Mouse (Mus musculus) spleen, adult 2 months (tissue): Measurements from ENCODE around the gene Mrpl52. TPM values are rescaled to one million over a fixed set of nuclear protein-coding genes. Genes with fewer than 3 reads are reported as not detected.

Source experiments
- DNase-seq, 2 experiments: peaks; one replicate each; pipeline versions ENCODE4 v3.0.0 to v3.0.0-alpha.2; 2012 to 2021; ENCODE audit warnings: low spot score in 2 of 2, low read depth in 1 of 2
- H3K27ac ChIP-seq: fragments of 200-500 bp; 2 replicates; pipeline ENCODE4 v1.5.1; 2012; ENCODE audit warnings: low read length, inconsistent platforms; ENCODE audit not compliant: insufficient read depth
- H3K27me3 ChIP-seq: fragments of 200-500 bp; 2 replicates; pipeline ENCODE4 v1.6.1; 2012; ENCODE audit warnings: mild to moderate bottlenecking, moderate library complexity, low read length, inconsistent platforms; ENCODE audit not compliant: control insufficient read depth, insufficient read depth
- H3K36me3 ChIP-seq: fragments of 200-500 bp; 2 replicates; pipeline ENCODE4 v1.6.1; 2012; ENCODE audit warnings: mild to moderate bottlenecking, low read length, inconsistent platforms; ENCODE audit not compliant: control insufficient read depth, insufficient read depth
- H3K4me1 ChIP-seq: fragments of 200-500 bp; 2 replicates; pipeline ENCODE4 v1.6.1; 2011; ENCODE audit warnings: inconsistent platforms; ENCODE audit not compliant: control insufficient read depth, insufficient read depth, insufficient read length
- H3K4me3 ChIP-seq: fragments of 200-500 bp; 2 replicates; pipeline ENCODE4 v1.5.1; 2011; ENCODE audit warnings: mild to moderate bottlenecking, inconsistent platforms; ENCODE audit not compliant: insufficient read depth, insufficient read length; ENCODE audit errors: extremely low read depth
- CTCF ChIP-seq: fragments of 200-500 bp; IDR thresholded peaks from 2 replicates; pipeline ENCODE4 v1.5.1; 2011; ENCODE audit warnings: mild to moderate bottlenecking, inconsistent platforms; ENCODE audit not compliant: insufficient read depth, insufficient read length, insufficient replicate concordance; ENCODE audit errors: extremely low read depth
- POLR2A ChIP-seq: fragments of 200-500 bp; IDR thresholded peaks from 2 replicates; pipeline ENCODE4 v1.6.1; 2011; ENCODE audit warnings: low read depth, low read length, inconsistent platforms
- WGBS: fragments of 180-500 bp; shearing (Covaris S2); methylation state at CpG from one replicate; pipeline ENCODE4 v1.1.7; 2018; 5-methylcytosine and 5-hydroxymethylcytosine counted together
- polyA plus RNA-seq: library from polyadenylated mRNA; depleted of rRNA; stranded (reverse); fragments of >200 nt; gene quantifications from 2 replicates; pipeline ENCODE4 v1.2.3, GENCODE M21; 2012

Gene Mrpl52
- polyA plus RNA-seq, 1 experiment, result 393 TPM

DNA sequence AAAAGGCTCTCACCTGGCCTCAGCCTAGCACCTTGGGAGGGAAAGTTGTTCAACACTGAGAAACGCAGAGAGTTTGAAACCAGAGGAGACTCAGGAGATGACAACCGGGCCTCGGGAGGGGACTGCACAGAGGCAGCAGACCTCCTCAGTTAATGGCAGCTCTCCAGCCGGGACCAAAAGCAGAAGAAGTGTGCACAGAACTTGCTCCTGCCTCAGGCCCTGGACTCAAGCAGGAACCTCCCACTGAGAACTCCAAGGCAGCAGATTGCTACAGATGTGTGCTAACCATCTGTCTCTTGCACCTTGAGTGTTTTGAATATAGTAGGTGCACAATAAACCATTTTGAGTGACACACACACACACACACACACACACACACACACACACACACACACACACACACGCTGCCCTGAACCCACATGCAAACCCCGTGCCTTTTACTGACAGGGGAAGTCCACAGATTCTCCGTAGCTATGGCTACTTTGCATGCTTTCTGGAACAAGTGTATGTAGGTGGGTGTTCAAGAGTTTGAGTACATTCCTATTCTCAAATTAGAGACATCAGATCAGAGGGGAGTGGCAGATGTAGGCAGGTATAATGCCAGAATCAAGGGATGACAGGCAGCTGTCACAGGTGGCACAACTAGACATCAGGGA is 28.7 kb upstream of the Mrpl52 start:
- peak in 1 of 2 experiments; percentile 29 for DNase-seq
- Histone ChIP-seq H3K27ac (peak overlapping the region; percentile 5; the same call in 1 of the 2 replicates), H3K4me1 (peaks cover 4% of the 10 kb centered on the region; the same call in 1 of the 2 replicates), H3K4me3 (no peak overlapping the region), H3K27me3 (no peaks in the 10 kb centered on the region), H3K36me3 (no peaks in the 10 kb centered on the region)
- no peak for TF ChIP-seq CTCF
- no peak for TF ChIP-seq POLR2A
- WGBS, result 46% methylated on average over 7 of the region's 7 CpGs

DNA sequence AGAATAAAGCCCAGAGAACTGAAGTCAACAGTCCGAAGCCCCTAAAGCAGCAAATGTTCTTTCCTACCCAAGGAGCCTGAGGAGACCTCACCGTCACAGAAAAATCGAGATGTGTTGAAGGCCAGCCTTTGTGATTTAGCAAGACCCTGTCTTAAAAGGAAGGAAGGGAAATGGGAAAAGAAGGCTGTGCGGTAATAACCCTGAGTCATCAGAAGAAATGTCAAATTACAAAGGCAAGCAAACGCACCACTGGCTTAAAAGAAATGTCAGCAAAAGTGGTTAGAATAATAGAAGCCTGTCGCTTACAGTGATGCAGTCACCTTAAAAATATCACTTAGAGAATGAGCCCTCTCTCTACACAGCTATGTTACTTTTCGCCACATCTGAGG is 28.2 kb upstream of the Mrpl52 start:
- DNase-seq, result no peak
- H3K36me3 ChIP-seq, result no peaks in the 10 kb centered on the region
- peaks cover 4% of the 10 kb centered on the region; the same call in 1 of the 2 replicates for H3K4me1 ChIP-seq
- no peak overlapping the region for H3K4me3 ChIP-seq
- TF ChIP-seq POLR2A (no peak), CTCF (no peak)
- H3K27me3 ChIP-seq, result no peaks in the 10 kb centered on the region
- WGBS, result 67% methylated on average over 7 of the region's 7 CpGs
- peak overlapping the region; percentile 70; the same call in 1 of the 2 replicates for H3K27ac ChIP-seq

DNA sequence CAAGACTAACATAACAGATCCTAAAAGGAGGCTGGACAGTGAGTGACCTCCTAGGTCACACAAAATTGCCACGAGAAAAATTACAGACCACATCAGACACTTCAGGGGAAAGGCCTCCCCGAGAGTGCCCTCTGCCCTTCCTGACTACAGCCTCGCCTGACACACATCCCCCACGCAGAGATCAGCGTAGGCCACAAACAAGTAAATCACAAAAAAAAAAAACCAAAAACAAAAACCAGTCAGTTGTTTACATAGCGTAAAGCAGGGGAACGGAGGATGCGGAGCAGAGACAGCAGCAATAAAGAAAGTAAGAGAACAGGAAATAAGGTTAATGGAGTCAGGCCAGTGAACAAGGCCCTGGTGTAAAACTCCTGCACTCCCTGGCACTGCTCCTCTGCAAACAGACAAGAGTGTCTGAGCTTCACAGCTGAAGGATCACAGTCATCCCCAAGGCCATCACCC is 27.8 kb upstream of the Mrpl52 start:
- H3K36me3 ChIP-seq, result no peaks in the 10 kb centered on the region
- H3K4me3 ChIP-seq, result no peak overlapping the region
- no peaks in the 10 kb centered on the region for H3K27me3 ChIP-seq
- H3K4me1 ChIP-seq, result peaks cover 4% of the 10 kb centered on the region; the same call in 1 of the 2 replicates
- WGBS, result 60% methylated on average over 8 of the region's 8 CpGs
- TF ChIP-seq CTCF (no peak), POLR2A (no peak)
- no peak for DNase-seq
- peak overlapping the region; percentile 70 for H3K27ac ChIP-seq

DNA sequence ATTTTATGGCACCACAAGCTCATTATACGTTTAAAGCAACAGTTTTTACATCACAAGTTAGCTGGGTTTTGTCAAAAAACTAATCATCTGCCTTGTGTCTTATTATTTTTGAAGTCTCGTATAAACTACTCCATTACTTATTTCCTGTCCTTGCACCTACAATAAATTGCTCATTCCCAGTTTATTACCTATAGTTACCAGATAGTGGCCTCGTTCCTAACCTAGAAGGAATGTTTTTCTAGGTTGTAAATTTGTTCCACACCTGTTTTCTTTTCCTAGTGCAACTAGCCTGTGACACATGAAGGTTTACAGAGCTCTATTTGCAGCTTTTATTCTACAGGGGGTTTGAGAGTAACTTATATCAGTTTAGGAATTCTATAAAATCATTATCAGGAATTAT is 25.0 kb upstream of the Mrpl52 start:
- no peak overlapping the region for H3K27ac ChIP-seq
- no peaks in the 10 kb centered on the region for H3K27me3 ChIP-seq
- H3K36me3 ChIP-seq, result no peaks in the 10 kb centered on the region
- H3K4me1 ChIP-seq, result peaks cover 4% of the 10 kb centered on the region; the same call in 1 of the 2 replicates
- TF ChIP-seq POLR2A (no peak), CTCF (no peak)
- 93% methylated on average over 3 of the region's 3 CpGs for WGBS
- no peak overlapping the region for H3K4me3 ChIP-seq
- no peak for DNase-seq

DNA sequence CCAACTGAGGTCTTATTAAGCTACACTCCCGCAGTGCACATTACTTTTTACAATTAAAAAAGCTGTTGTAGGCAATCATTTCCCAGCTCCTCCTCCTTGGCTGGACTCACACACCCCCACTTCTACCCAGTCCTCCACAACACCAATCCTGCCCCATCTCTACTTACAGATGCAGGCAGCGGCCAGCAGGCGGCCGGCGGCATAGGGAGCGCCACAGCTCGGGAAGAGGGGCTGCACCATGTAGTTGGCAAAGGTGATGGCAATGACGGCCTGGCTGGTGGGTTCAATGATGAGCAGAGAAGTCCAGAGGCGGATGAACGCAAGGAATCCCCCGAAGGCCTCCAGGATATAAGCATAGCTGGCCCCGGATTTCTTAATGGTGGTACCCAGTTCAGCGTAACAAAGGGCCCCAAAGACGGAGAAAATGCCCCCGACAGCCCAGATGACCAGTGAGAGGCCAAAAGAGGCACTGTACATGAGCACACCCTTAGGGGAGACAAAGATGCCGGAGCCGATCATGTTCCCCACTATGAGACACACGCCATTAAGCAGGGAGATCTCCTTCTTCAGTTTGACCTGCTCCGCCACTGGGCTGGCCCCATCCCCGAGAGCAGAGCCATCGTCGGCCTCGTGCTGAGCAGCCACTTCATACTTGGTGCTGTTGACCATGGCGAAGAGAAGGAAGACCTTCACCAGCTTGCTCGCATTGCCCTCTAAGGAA is 18.2 kb upstream of the Mrpl52 start:
- no peaks in the 10 kb centered on the region for H3K36me3 ChIP-seq
- no peak for TF ChIP-seq POLR2A
- TF ChIP-seq CTCF, result no peak
- H3K27me3 ChIP-seq, result no peaks in the 10 kb centered on the region
- peaks cover 11% of the 10 kb centered on the region; the same call in 1 of the 2 replicates for H3K4me1 ChIP-seq
- DNase-seq, result no peak
- peak overlapping the region; percentile 59 for H3K27ac ChIP-seq
- WGBS, result 87% methylated on average over 25 of the region's 25 CpGs
- peak overlapping the region; percentile 32 for H3K4me3 ChIP-seq

DNA sequence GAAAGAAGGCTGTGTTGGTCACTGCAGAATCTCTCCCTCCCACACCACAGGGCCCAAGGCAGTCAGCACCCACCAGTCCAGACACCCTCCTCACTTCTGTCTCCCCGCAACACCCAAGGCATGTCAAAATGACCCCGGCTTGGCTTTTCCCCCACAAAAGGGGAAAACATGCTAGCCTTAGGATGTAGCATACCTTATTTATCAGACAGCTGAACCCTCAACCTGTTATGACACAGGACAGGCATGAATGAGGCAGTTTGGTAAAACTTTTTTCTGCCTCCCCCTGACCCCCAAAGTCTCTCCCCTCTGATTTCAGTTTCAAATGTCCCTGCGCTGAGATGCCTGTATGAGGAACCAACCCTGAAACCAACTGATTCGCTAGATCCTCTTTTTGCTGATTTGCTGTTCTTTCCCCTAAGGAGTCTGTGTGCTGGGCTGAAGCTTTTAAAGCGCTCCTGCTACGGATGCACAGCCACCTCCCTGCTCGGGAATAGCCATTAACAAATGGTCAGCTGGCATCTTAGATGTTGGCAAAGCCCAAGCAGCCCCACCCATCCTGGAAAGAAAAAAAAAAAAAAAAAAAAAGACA is 17.6 kb upstream of the Mrpl52 start:
- WGBS, result 41% methylated on average over 7 of the region's 7 CpGs
- no peaks in the 10 kb centered on the region for H3K27me3 ChIP-seq
- peak overlapping the region; percentile 71 for H3K27ac ChIP-seq

More for the DNA sequence above, 17.6 kb upstream of the Mrpl52 start:
- H3K36me3 ChIP-seq, result no peaks in the 10 kb centered on the region
- TF ChIP-seq CTCF, result no peak
- TF ChIP-seq POLR2A, result no peak
- peak in 1 of 2 experiments; percentile 39 for DNase-seq
- peaks cover 14% of the 10 kb centered on the region; the same call in 1 of the 2 replicates for H3K4me1 ChIP-seq
- H3K4me3 ChIP-seq, result peak overlapping the region; percentile 32
